Mouse (Mus musculus): Measurements from ENCODE around the gene Wwtr1. TPM values are rescaled to one million over a fixed set of nuclear protein-coding genes. Genes with fewer than 3 reads are reported as not detected.

Wwtr1 gene
- polyA plus RNA-seq, 1 experiment from 2014 or later, result 15.6 TPM

Other genes with a start within 250 kb of the Wwtr1 start
- 0.20 TPM in 1 of 2 replicates, not detected in the other for gene Tm4sf4, start 150.6 kb downstream of the Wwtr1 start, polyA plus RNA-seq (2014; fragmentation: Nextera tagmentation; extraction: Ambion mirVana)
- gene Commd2, start 75.8 kb upstream of the Wwtr1 start, polyA plus RNA-seq (2014; fragmentation: Nextera tagmentation; extraction: Ambion mirVana), result 101 and 110 TPM in 2 replicates
- 0.08 and 0.20 TPM in 2 replicates for gene Ankub1, start 116.9 kb upstream of the Wwtr1 start, polyA plus RNA-seq (2014; fragmentation: Nextera tagmentation; extraction: Ambion mirVana)
- gene Rnf13, start 160.2 kb upstream of the Wwtr1 start, polyA plus RNA-seq (2014; fragmentation: Nextera tagmentation; extraction: Ambion mirVana), result 58.3 and 63.4 TPM in 2 replicates

All from hindbrain, embryonic 11.5 days (tissue).